Mouse (Mus musculus) limb, embryonic 10.5 days (tissue): ENCODE measurements around the gene Ppp1r1b. TPM values are rescaled to one million over a fixed set of nuclear protein-coding genes. Genes with fewer than 3 reads are reported as not detected.

ENCODE experiments used
- polyA plus RNA-seq: library from polyadenylated mRNA; unstranded; fragments of >200 nt; fragmentation: Nextera tagmentation; extraction: Ambion mirVana; gene quantifications from 2 replicates; pipeline ENCODE4 v1.2.1, GENCODE M21; 2016

Gene Ppp1r1b
- polyA plus RNA-seq, 1 experiment from 2014 or later: 0.13 TPM

Other genes with a start within 250 kb of the Ppp1r1b start
- 17.3 and 27.3 TPM in 2 replicates for gene Fbxl20, start 198.0 kb upstream of the Ppp1r1b start, polyA plus RNA-seq
- gene Med1, start 155.1 kb upstream of the Ppp1r1b start, polyA plus RNA-seq: 73.2 and 84.3 TPM in 2 replicates
- gene Cdk12, start 145.3 kb upstream of the Ppp1r1b start, polyA plus RNA-seq: 12.2 and 14.6 TPM in 2 replicates
- gene Neurod2, start 18.8 kb upstream of the Ppp1r1b start, polyA plus RNA-seq: not detected in 2 replicates
- gene Stard3, start 10.0 kb downstream of the Ppp1r1b start, polyA plus RNA-seq: 37.8 and 41.3 TPM in 2 replicates
- gene Tcap, start 35.4 kb downstream of the Ppp1r1b start, polyA plus RNA-seq: 0.16 and 0.40 TPM in 2 replicates
- 0.61 TPM in 1 of 2 replicates, not detected in the other for gene Pnmt, start 38.0 kb downstream of the Ppp1r1b start, polyA plus RNA-seq
- gene Pgap3, start 52.1 kb downstream of the Ppp1r1b start, polyA plus RNA-seq: 9.7 and 10.5 TPM in 2 replicates
- gene Erbb2, start 64.1 kb downstream of the Ppp1r1b start, polyA plus RNA-seq: 24.5 and 30.9 TPM in 2 replicates
- gene Mien1, start 90.6 kb downstream of the Ppp1r1b start, polyA plus RNA-seq: 76.8 and 81.3 TPM in 2 replicates
- 6.4 and 9.5 TPM in 2 replicates for gene Grb7, start 98.0 kb downstream of the Ppp1r1b start, polyA plus RNA-seq
- gene Ikzf3, start 197.6 kb downstream of the Ppp1r1b start, polyA plus RNA-seq: not detected in 2 replicates
- 0.14 TPM in 1 of 2 replicates, not detected in the other for gene Zpbp2, start 202.7 kb downstream of the Ppp1r1b start, polyA plus RNA-seq
- gene Ormdl3, start 239.0 kb downstream of the Ppp1r1b start, polyA plus RNA-seq: 46.9 and 55.0 TPM in 2 replicates
- not detected in 2 replicates for gene Lrrc3c, start 249.9 kb downstream of the Ppp1r1b start, polyA plus RNA-seq